Mouse (Mus musculus): Measurements from ENCODE around the gene Klhl24. TPM values are rescaled to one million over a fixed set of nuclear protein-coding genes. Genes with fewer than 3 reads are reported as not detected.

The Klhl24 gene
- total RNA-seq (2021) = 10 to 100 TPM; 72.4 to 89.3 TPM
- long read RNA-seq, experiment 1, full-length matches to known transcripts = 3 of 9 reads
- long read RNA-seq, experiment 1, partial matches to known transcripts = 1 of 9 reads
- long read RNA-seq, experiment 1, other reads (novel, unspliced or antisense) = 5 of 9 reads
- long read RNA-seq, experiment 2, full-length matches to known transcripts = 10 of 21 reads
- long read RNA-seq, experiment 2, partial matches to known transcripts = 0 of 21 reads
- long read RNA-seq, experiment 2, other reads (novel, unspliced or antisense) = 11 of 21 reads

- DNase-seq (ENCODE audit: low spot score in 2 of 2) = peak; percentile 93 to 97
- Histone ChIP-seq H3K27ac (peak within 1 kb of the TSS; percentile 98), H3K4me3 (peak within 1 kb of the TSS; percentile 97)
- TF ChIP-seq CTCF (conservative IDR thresholded peaks at IDR 0.05) = peak; percentile 92
Observed at GRCm38 (mm10) chr16:20097069-20097710, at the start of gene Klhl24. Gene Klhl24, plus strand, starts transcription at chr16:20097542.

- Histone ChIP-seq H3K27ac (no peak overlapping the region), H3K4me3 (no peak overlapping the region)
- TF ChIP-seq CTCF (conservative IDR thresholded peaks at IDR 0.05) = no peak
- no peak for DNase-seq (ENCODE audit: low spot score in 2 of 2)
Observed at GRCm38 (mm10) chr16:20052655-20053054, 44.7 kb upstream of the Klhl24 start.

- no peak for DNase-seq (ENCODE audit: low spot score in 2 of 2)
- no peak for TF ChIP-seq CTCF (conservative IDR thresholded peaks at IDR 0.05)
- Histone ChIP-seq H3K27ac (no peak overlapping the region), H3K4me3 (no peak overlapping the region)
Observed at GRCm38 (mm10) chr16:20072770-20073169, 24.6 kb upstream of the Klhl24 start.

GRCm38 (mm10) chr16:20076675-20077074 lies 20.7 kb upstream of the Klhl24 start:
- no peak overlapping the region for H3K27ac ChIP-seq
- no peak overlapping the region for H3K4me3 ChIP-seq
- no peak for DNase-seq (ENCODE audit: low spot score in 2 of 2)
- TF ChIP-seq CTCF (conservative IDR thresholded peaks at IDR 0.05) = no peak

GRCm38 (mm10) chr16:20080271-20080670 lies 17.1 kb upstream of the Klhl24 start:
- Histone ChIP-seq H3K27ac (no peak overlapping the region), H3K4me3 (no peak overlapping the region)
- TF ChIP-seq CTCF (conservative IDR thresholded peaks at IDR 0.05) = no peak
- no peak for DNase-seq (ENCODE audit: low spot score in 2 of 2)

GRCm38 (mm10) chr16:20084623-20085022 lies 12.7 kb upstream of the Klhl24 start:
- TF ChIP-seq CTCF (conservative IDR thresholded peaks at IDR 0.05) = no peak
- H3K27ac ChIP-seq = no peak overlapping the region
- H3K4me3 ChIP-seq = no peak overlapping the region
- no peak for DNase-seq (ENCODE audit: low spot score in 2 of 2)

- TF ChIP-seq CTCF (conservative IDR thresholded peaks at IDR 0.05) = no peak
- no peak overlapping the region for H3K4me3 ChIP-seq
- H3K27ac ChIP-seq = no peak overlapping the region
Observed at GRCm38 (mm10) chr16:20085250-20085905, 12.0 kb upstream of the Klhl24 start.

GRCm38 (mm10) chr16:20086976-20087375 lies 10.4 kb upstream of the Klhl24 start:
- H3K27ac ChIP-seq = peak overlapping the region; percentile 36; the same call in 1 of the 2 replicates
- TF ChIP-seq CTCF (conservative IDR thresholded peaks at IDR 0.05) = no peak
- peak; percentile 69 to 88 for DNase-seq (ENCODE audit: low spot score in 2 of 2)
- no peak overlapping the region for H3K4me3 ChIP-seq

More at GRCm38 (mm10) chr16:20085250-20085905, 12.0 kb upstream of the Klhl24 start:
- DNase-seq (ENCODE audit: low spot score in 2 of 2) = no peak

- DNase-seq (ENCODE audit: low spot score in 2 of 2) = no peak
- no peak overlapping the region for H3K4me3 ChIP-seq
Observed at GRCm38 (mm10) chr16:20089636-20090035, 7.7 kb upstream of the Klhl24 start.

GRCm38 (mm10) chr16:20090921-20091575 lies 6.3 kb upstream of the Klhl24 start:
- Histone ChIP-seq H3K4me3 (no peak overlapping the region), H3K27ac (no peak overlapping the region)
- DNase-seq (ENCODE audit: low spot score in 2 of 2) = no peak
- TF ChIP-seq CTCF (conservative IDR thresholded peaks at IDR 0.05) = no peak

More at GRCm38 (mm10) chr16:20089636-20090035, 7.7 kb upstream of the Klhl24 start:
- H3K27ac ChIP-seq = no peak overlapping the region
- 0 out of 2 replicates have a peak, but pooled peaks have one; percentile 4 for TF ChIP-seq CTCF (conservative IDR thresholded peaks at IDR 0.05)

- Histone ChIP-seq H3K4me3 (no peak overlapping the region), H3K27ac (no peak overlapping the region)
- no peak for DNase-seq (ENCODE audit: low spot score in 2 of 2)
- TF ChIP-seq CTCF (conservative IDR thresholded peaks at IDR 0.05) = peak; percentile 67
Observed at GRCm38 (mm10) chr16:20095966-20096365, 1.4 kb upstream of the Klhl24 start.

GRCm38 (mm10) chr16:20097711-20098374 lies 501 bp downstream of the Klhl24 start:
- peak overlapping the region; percentile 97 for H3K4me3 ChIP-seq
- no peak for TF ChIP-seq CTCF (conservative IDR thresholded peaks at IDR 0.05)
- peak overlapping the region; percentile 98 for H3K27ac ChIP-seq
- peak; percentile 92 to 94 for DNase-seq (ENCODE audit: low spot score in 2 of 2)

Measured in layer of hippocampus, adult 2 months (tissue).